Mouse (Mus musculus) Muller cell, postnatal 12 days (primary cell): ENCODE results near the gene Satb1.

Experiments used
- DNase-seq: peaks from one replicate; pipeline ENCODE4 v3.0.0-alpha.2; 2015; ENCODE audit errors: inconsistent ontology term

The Satb1 gene

DNA sequence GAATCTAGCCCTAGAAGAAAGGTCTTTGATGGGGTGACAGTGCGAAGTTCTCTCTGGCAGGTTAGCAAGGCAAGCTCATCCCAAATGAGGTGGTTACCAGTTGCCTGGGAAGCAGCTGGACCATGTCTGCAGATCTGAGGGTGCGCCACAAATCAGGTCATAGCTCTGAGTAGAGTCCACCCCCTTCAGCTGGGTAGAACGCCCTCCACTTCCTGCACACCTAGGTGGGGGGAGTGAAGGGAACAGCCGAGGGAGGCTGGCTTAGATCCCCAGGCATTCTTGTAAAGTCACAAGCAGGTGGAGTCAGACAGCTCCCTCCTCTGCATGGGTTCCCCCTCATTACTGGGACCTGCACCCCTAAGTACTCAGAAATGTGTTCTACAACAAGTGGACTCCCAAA is 6.6 kb downstream of the Satb1 start:
- DNase-seq: no peak

DNA sequence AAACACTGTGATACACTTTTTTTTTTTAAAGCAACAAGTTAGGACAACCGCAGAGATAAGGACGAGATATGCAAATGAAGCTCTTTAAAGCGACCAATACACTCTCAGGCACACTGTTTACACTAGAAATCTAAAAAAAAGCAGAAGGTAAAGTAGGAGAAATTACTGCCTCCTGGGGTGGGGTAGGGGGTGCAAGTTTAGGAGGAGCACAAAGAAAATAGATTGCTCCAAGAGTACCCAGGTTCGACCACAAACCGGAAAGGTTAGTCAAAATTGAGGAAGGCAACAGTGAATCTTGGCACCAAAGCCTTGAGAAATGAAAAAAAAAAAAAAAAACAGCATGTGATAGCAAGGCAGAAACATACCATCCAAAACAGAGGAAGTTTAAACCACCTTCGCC is 18.8 kb downstream of the Satb1 start:
- no peak for DNase-seq

DNA sequence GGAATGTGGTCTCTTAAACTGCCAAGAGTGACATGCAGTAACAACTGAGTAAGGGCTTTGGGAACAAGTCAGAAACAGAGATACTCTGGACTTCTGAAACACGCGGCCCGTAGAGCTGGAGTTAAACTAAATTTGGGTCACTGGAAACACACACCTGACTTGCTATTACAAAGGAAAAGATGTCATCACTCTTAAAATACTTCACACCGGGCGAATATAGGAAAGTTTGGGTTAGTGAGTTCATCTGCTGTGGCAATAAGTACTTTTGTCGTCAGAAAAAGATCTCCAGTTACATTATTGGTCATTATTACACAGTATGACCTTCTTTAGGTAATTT is 19.3 kb downstream of the Satb1 start:
- DNase-seq: no peak

DNA sequence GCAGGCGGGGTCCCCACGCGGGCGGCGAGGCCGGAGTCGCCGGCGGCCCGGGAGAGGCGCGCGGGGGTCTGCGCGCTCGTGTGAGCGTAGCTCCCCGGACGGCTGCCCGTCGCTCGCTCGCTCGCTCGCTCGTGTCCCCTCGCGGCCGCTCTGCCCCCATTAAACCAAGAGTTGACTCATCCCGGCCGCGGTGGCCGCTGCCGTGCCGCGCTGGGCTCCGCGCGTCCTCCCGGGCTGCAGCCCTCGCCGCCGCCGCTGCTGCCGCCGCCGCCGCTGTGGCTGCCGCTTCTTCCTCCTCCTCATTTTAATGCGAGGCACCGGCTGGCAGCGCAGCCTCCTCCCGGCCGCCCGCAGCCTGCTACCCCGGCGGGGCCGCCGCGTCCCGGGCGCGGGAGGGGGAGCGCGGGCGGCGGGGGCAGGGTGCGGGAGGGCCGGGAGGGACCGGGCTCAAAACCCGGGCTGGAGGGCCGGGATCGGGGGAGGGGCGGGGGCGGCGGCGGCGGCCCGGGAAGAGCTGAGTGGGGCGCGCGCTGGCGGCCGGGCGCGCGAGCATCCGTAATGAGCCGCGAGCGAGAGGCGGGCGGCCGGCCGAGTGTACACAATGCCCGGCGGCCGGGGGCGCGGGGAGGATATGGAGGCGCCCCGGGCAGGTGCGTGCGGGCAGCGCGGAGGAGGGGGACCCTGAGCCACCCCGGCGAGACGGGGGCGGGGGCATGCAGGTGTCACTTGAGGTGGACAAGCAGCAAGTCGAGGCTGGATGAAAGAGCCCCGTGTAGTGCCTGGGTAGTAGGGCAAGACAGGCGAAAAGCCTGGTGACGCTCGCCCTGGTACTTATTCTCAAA is 19.9 kb downstream of the Satb1 start:
- DNase-seq: peak; percentile 73

DNA sequence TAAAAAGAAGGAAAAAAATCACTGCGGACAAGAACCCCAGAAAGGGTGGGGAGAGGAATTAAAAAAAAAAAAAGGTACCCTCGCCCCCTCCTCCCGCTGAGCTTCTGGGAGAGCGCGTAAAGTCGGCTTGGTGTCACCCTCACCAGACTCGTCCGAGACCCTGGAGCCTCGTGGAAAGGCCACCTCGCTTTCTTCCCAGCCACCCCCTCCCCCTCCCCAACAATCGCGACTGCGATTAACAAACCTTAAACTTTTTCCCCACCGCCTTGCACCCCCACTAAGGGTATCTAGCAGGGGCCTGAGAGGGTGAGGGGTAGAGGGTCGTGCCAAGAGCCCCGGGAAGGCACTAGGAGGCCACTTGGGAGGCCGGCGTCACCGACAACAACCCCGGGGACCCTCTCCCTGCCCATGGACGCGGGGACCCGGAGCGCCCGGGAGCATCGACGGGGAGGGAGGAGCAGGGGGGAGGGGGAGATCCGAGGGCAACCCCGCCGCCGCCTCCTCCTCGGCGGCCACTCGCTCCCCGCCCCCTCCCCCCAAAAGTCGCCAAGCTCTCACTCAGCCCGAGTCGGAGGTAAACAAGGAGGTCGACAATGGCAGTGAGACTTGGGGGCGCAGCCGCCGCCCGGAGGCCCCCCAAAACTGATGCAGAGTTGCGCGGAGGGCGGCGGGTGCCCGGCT is 20.7 kb downstream of the Satb1 start:
- DNase-seq: peak; percentile 34

DNA sequence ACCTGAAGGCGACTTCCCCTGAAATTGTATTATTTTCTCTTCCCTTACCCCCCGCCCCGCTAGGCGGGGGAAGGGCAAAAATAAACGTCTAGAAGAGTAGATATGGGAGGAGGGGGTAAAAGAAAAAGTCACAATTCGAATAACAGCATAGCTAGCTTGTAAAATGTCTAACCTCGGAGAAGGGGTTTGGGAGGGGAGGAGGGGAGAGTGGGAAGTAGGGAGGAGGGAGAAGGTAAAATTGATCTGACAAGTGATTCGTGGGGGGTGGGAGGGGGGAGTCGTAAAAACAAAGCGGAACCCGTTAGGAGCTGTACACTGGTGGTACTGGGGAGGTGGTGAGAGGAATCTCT is 21.2 kb downstream of the Satb1 start:
- peak; percentile 18 for DNase-seq

DNA sequence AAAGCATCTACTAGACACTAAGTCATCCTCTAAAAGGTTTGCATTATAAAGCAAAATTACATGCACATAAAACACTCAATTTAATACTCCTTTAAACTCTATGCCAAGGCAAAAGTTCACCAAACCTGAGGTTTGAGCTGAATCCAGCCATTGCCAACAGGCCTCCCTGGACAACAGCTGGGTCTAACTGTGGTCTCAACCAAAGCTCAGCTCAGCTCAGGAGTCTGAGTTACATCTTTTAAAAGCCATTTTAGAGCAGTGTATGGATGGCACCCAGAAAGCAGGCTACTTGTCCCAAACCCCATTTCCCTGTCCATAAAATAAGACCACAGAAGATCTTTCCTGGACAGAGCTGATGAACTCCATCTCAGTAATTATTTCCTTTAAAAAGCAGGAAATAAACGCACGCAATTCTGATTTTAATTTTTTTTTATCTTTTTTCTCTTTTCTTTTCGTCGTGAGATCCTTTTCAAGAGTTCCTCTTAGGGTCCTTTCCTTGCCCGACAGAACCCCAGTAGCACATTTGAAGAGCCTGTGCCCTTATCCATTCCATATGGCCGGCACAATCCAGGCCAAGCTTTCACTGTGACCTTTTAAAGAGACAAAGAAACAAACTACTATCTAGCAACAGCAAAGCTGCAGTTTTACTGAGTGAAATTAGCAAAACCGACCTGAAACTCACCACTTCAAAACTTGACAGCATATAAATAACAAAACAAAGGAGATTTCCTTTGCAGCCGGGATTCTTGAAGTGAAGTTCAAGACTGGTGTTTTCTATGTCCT is 21.8 kb downstream of the Satb1 start:
- DNase-seq: peak; percentile 19

DNA sequence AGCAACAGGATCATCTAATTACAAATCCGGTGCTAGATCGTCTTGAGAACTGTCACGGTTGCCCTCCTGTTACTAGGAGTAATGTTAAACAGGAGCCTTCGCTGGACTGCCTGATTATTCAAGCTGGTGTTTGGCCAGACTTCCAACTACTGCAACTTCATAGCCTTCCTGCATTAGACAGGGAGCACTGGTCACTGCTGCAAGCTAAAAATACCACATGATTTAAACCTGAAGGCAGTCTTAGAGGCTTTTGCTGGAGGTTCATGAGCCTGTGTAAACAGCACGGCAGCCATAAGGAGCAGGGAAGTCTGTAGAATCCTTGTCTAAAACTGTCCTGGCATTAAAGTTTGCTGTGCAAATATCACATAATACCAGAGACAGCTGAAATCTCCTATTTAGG is 25.7 kb downstream of the Satb1 start:
- no peak for DNase-seq

DNA sequence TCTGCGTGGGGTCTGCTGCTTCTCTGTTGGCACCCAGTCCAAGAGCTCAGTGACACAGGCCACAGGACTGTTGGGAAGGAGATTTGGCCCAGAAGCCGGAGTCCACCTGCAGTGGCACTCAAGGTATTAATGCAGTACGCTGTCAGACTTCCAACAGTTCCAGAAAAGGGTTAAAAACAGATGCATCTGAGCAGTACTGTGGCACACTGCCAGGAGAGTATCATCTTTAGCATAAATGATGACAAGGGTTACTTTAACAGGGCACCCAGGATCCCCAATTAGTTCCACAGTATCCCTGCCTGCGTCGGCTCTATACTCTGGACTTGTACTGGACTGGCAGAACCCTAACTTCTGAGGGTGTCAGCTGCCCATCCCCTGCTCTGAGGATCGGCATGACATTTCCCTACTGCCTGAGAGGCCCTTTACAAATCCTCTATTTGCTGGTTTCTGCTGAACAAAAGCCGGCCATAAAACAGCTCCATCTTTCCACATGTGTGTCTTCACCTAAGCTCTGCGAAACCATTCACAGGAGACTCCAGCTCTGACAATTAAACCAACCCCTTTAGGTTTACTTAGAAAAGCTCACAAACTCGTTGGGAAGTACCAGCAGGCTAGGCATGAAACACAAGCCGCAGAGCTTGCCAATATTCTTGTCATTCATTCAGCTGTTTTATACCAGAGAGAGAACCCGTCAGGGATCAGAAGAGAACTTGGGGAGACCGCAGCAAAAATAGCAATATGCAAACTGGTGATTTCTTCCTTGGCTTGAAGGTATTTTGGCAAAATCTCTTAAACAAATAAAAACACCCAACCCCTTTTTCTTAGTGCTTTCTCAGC is 26.7 kb downstream of the Satb1 start:
- no peak for DNase-seq

DNA sequence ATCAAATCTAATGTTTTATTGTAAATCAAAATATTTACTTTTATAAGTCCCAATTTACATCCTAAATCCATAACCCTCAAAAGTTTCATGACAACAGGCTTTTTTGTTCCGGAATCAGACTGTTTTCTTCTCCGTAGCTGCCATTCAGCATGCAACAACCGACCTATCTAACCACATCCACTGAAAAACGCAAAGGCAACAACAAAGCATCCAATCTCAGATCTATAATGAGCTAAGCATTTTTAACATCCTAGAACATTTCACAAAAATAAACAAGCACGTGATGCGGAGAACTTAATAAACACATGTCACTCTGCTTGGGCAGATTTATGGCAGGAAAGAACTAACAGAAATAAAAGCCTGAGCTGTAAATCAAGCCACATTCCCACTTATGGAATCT is 32.9 kb downstream of the Satb1 start:
- no peak for DNase-seq

DNA sequence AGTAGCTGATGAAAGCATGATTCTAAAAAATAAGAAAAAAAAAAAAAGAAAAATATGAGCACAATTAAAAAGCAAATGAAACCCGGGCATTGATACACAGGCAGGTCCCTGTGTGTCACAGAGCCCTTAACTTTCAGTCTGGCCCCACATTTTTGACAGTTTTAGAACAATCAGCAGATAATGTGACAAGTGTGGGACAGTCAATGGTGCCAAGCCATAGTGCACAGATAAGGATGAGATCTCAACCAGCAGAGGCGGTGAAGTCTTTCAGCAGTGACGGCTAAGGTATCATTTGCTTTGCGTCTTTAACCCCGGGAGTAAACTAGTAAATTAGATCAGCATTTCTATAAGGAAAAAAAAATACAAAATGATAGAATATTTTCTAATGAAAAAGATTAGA is 36.6 kb downstream of the Satb1 start:
- DNase-seq: no peak

DNA sequence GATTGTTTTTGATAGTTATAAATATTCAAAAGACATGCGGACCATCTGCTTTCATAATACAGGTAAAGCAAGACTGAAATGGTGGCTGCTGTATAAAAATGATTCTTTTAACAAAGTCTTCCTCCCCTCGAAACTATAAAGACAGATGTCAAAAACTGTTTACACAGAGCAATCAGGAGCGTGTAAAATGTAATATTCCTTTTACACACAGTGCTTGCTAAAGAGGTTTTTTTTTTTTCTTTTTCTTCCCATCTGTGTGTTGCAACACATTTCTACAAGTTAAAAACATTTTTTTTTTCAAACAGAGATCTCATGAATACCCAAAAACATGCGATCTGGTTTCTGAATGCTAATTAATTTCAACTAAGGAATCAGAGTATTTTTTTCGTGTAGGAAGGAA is 41.9 kb downstream of the Satb1 start:
- no peak for DNase-seq

DNA sequence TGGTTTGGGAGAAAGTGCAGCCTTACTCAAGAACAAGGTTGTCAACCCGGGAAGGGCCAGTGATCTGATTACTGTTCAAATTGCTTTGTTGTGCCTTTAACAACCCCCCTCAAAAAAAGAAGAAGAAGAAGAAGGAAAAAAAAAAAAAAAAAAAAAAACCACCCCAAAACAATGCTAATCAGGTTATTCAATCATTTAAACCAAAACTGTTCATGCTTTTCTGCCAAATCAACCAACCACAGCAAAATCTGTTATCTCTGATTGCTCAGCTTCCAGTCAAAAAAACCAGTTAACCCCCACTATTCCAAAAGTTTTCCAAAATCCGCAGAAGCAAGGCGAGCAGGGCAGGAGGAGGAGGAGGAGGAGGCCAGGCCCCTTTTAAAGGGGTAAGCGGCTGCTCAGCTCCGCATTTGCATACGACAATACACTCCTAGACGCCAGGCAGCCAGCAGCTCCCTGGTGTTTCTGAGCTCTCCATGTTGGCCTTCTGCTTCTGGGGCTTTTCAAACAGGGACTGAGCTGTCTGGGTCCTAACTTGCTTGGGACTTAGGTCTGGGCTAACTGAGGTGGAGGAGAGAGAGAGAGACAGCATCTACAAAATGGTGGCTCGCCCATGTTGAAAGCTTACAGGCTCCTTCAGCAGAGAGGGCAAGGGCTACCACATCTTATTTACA is 42.6 kb downstream of the Satb1 start:
- no peak for DNase-seq

DNA sequence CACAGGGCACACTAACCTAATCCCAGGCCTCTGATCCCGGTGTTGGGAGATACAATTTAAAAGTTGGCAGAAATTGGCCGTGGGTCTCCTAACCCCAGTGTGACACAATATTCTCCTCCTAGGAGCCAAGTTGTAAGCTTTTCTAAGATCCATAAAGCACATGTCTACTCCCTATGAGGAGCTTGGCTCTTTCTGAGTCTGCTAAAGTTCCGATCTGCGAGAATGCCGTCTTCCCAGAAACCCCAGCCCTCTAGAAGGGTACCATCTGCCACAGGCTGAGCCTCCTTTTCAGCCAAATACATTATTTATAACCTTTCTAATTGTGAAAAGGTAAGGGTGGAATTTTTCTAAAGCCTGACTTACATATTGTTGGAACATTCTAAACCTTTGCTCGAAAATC is 43.3 kb downstream of the Satb1 start:
- no peak for DNase-seq

DNA sequence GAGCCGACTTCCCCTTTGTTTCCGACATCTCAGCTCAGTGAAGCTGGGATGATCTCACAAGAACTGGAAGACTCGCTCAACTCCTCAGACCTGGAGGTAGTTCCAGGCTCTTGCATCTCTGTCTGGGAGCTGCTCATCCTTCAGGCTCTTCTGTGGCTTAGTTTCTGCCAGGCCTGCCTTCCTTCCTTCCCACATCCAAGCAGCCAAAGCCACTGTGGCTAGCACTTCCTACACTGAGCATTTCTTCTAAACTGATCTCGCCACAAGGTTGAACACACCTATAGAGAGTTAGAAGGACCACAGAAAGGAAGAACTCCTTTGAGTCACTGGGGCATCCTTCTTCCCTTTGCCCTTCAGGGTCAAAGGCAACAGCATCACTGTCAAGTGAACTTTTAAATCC is 44.0 kb downstream of the Satb1 start:
- DNase-seq: no peak

DNA sequence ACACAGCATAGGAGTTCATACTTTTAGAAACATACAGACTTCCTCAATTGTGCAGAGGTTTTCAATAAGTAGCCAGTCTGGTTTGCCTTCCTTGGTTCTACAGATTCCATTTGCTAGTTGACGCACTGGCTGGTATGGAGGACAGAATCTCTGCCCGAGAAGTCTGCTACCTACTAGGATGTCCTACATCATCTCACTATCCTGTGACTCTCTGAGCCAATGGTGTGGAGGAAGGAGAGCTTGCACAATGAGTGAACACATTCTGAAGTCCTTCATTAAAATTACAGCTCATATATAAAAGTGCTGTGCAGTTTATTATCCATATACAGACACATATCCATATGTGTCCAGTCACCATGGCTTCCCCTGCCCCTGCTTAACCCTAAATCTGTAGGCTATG is 45.1 kb downstream of the Satb1 start:
- DNase-seq: no peak

DNA sequence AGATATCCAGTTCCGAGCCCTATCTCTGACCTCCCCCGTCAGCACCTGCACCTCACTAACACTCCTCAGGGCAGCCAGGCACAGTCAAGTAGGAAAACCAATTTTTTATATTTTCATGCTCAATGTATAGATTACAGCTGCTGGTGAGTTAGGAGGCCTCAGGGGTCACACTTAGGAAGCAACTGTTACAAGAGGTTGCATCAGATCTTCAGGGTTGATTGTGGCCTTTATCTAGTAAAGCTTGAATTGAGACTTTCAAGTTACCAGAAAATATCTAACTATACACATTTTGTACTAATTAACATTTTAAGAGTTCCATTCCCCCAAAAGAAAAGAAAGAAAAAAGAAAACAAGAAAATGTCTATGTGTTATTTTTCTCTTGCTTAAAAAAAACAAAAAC is 47.0 kb downstream of the Satb1 start:
- no peak for DNase-seq

DNA sequence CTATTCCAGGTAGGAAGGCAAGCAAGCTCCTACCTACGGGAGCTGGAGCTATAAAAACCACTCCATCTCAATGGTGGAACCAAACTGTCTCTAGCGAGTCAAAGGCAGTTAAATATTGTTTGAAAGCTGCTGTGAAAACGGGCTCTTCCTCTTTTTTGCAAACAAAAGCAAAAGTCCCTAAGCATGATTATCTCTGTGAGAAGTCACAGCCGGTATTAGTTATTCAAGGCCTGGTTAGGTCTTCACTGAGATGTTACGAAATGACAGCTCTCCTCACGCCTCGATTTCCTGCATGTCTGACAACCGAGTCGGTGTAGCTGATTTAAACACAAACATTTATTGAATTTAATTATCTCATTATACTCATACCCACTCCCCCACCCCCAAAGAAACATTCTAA is 48.2 kb downstream of the Satb1 start:
- DNase-seq: no peak

DNA sequence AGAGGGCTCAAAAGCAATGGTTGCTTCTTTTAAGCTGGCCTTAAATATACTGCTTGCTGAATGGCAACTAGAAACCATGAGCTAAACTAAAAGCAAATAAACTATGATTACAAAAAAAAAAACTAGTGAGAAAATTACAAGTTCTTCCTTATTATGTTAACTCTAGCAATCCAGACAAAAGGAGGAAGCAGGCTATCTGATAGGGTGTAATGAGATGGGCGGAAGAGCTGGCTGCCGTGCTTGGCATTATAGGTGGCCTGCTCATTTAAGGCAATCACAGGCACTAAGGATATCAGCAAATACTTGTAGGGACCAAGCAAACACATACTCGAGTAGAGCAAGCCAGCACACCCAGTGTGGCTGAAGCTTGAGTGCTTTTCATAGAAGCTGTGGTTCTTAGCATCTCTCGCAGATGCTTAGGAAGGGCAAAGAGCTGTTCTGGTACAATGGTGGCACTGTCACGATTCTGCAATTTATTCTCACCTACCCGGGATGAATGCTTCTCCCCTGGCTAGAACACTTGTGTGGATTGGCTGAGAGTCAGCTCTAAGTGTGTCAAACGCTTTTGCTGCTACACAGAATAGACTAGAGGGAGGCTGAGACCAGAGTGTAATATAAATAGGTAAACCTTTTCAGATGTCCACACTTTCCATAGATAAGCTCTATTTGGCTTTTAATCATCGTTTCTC is 49.4 kb downstream of the Satb1 start:
- no peak for DNase-seq

DNA sequence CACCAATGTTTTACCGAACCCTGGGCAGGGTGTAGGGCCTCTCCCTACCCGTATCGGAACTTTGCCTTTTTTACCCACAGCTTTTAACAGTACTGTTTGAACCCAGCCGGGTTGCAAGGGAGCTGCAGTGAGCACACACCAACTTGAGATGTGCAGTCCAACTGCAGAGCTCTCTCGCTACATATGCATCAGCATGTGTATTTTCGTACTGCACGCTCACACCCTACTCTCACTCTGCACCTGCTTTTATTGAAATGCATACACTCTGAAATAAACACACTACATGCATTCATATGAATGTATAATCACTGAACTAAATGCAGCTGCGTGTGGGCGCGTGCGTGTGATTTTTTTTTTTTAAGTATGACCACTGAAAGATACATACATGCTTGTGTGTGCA is 53.1 kb downstream of the Satb1 start:
- no peak for DNase-seq

DNA sequence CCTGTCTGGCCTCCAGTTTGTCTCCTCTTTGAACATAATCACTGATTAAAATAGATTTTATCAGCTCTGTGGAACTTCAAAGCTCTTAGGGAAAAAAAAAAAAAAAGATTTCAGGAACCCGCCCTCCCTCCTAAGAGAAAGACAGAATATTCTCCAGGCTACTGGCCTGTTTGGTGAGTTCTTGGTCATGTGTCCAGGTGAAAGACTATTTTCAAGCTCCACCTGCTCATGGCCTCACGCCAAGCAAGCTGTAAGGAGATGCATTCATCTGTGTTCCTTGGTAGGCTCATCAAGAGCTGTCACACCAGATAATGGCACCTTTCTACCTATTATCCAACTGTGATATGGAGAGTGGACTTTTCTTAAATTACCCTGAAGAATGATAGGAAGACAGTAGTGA is 54.1 kb downstream of the Satb1 start:
- no peak for DNase-seq
